Mouse (Mus musculus): Measurements from ENCODE around the gene Gm498.

The Gm498 gene

DNA sequence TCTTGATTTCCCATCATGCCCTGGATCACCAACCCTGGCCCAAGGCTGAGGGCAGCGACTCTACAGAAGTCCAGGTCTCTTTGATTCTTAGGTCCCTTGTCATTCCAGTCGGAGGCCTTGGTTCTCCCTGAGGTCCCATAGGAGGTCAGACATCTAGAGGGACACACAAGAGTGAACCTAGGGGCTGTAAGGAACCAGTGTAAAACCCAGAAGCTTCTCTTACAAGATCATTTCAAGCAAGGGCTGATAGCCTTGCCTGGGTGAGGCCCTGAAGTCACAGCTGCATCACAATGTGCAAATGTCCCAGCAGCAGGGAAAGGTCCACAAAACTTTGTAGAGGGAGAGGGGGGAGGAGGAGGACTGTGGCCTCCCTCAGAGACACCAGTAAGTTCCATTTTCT, at the start of gene Gm498:
Gm498 (plus strand) TSS at position 301 of the 400 bp plus-strand sequence.
- no peak for DNase-seq (ENCODE audit: low read depth, low spot score)

DNA sequence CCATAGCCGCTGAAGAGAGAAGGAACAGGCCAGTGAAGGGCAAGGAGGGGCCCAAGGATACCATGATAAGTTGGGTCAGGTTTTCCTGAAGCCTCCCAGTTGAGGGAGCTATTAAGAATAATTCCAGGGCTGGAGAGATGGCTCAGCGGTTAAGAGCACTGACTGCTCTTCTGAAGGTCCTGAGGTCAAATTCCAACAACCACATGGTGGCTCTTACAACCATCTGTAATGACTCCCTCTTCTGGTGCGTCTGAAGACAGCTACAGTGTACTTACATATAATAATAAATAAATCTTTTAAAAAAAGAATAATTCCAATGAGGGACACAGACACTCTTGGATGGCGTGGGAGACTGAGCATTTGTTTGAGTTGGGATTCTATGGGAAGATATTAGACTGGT, 47.4 kb upstream of the Gm498 start:
- DNase-seq (ENCODE audit: low read depth, low spot score): no peak

DNA sequence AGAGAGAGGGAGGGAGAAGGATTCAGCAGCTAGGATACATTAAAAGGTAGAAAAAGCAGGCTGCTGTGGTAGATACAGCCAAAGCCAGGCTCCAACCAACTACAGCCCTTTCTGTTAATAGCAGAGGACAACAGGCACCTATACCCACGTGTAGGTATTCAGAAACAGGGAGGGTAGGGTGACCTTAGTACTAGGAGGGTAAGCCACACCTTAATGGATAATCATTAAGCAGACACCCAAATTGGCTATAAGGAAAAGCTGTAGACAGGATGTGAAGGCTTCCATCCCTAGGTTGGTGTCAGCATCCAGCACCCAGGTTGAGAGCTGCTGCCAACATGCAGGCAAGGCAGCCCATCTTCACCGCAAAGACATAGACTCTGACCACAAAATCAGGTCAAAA, 45.4 kb upstream of the Gm498 start:
- DNase-seq (ENCODE audit: low read depth, low spot score): no peak

DNA sequence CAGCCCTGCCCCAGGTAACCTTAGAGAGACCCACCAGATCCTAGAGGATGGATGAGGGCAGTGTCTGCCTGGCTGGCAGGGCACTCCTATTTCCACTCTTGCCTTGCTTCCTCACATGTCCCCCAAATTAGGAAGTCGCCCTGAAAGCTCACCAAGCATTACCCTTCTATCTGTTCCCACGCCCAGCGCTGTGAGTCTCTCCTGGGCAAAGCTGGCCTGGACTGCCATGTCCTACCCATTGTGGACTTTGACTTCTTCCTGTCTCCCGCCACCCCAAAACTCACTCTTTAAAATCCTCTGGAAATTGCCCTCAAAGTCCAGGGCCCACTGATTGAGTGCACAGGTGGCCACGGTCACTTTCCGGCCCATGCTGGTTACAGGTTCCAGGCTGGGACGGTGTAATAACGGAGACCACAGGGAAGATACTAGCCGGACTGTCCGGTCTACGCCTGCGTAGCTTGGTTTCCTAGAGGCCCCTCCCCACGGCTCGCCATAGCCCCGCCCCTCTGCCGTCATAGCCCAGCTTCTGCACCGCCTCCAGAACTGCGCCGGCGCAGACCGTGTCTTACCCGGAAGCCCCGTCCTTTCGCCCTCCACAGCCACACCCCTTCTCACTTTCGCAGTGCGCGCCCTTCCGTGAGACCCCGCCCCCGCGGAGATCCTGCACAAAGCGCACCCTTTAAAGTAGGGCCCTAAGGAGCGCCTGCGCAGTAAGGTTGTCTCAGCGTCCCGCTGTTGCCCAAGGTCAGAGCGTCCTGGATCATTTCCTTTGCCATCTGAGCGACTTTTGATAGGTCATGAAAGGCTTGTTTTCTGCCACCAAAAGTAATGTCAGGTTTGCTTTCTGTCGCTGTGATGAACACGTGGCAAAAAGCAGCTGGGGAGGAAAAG, 44.0 kb upstream of the Gm498 start, which contains the start of the genes Nadsyn1 and Dhcr7:
Nadsyn1 (minus strand) TSS at position 475 of the 891 bp plus-strand sequence.
Dhcr7 (plus strand) TSS at position 771 of the 891 bp plus-strand sequence.
- DNase-seq (ENCODE audit: low read depth, low spot score): peak; percentile 96

DNA sequence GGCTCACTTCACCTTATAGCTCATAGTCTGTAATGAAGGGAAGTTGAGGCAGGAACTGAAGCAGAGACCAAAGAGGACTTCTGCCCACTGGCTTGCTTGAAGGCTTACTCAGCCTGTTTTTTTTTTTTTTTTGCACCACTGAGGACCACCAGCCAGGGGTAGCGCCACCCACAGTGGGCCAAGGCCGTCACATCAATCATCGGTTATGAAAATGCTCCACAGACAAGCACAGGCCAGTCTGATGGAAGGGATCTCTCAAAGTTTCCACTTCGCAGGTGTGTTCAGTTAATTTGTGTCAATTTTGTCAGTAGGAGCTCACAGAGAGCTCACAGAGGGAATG, 43.4 kb upstream of the Gm498 start:
- no peak for DNase-seq (ENCODE audit: low read depth, low spot score)

DNA sequence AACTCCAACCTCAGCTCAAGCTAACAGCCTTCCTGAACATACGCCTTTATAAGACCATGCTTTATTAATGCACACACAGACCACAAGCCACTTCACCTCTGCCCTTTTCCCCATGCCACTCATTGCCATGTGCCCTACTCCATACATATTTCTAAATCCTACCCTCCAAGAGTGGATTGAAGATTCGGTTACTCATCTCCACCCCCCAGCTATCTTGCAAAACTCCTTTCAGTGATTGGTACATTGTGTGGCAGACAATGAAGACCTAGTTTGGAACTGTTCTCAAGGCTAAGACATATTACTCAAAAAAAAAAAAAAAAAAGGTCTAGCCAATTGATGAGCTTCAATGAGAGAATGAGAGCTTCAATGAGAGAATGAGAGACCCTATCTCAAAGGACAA, 39.7 kb upstream of the Gm498 start:
- DNase-seq (ENCODE audit: low read depth, low spot score): no peak

DNA sequence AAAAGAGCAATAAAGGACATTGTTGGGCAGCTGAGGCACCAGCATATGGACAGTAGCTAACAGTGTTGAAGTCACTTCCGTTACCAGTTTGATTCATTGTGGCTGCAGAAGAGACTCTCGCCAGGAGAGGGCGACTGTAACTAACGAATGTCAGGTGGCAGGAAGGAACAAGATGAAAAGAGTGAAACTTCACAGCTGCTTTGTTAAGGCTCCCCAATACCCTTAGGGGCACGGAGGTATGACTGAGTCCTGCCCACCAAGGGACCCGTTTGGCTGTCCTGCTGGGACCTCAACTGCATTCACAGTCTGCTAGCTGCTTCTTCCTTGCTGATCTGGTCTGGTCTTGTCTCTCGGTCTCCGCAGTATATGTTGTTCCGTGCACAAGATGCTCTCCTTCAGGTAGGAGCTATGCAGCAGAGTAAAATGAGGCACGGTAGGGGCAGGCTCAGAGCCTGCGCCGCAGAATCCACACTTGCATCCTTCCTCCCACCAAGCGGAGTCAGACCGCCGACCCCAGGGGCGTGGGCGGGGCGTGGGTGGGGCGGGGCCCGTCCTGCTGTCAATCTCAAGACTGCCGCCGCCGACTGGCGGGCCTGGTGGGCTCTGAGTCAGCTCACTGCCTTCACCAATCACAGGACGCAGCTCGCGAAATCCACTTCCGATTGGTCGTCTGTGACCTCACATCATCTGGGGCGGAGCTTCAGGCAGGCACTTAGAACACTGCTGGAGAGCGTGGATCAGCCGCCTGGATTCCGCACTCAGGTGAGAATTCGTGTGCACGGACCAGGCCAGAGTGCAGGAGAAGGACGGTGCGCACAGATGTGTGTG, 36.9 kb upstream of the Gm498 start:
- DNase-seq (ENCODE audit: low read depth, low spot score): peak; percentile 93

DNA sequence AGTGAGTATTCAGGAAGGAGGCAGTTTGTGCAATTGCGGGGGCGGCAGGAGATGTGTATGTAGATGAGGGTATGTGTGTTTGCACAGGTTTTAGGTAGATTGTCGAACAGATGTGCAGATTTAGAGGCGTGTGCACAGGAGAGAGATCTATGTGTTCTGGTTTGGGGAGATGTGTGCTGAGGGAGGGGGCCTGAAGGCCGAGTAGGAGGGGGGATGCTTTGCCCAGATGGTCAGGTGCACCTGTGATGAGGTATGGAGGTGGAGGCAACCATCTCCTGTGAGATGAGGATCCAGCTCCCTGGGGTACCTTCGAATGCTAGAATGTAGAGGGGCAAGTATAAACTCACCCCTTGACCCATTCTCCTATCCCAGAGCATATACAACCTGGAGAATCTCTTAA, 36.2 kb upstream of the Gm498 start:
- no peak for DNase-seq (ENCODE audit: low read depth, low spot score)

DNA sequence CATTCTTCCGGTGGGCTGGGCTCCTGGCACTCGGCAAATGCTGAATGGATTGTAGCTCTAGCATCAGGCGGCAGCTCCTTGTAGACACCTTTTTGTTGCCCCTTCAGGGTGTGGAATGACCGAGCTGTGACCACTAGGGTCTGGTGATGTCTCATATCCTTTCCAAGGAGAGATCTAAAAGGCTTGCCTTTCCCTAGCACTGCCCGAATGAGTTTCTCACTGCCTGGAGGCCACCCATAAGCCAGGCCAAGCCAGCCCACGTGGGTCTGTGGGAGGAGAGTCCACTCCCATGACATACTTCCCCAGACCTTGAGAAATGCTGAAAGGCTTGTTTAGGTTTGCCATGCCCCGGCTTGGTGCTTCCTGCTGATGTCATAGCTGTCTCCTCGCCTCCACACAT, 34.4 kb upstream of the Gm498 start:
- no peak for DNase-seq (ENCODE audit: low read depth, low spot score)

DNA sequence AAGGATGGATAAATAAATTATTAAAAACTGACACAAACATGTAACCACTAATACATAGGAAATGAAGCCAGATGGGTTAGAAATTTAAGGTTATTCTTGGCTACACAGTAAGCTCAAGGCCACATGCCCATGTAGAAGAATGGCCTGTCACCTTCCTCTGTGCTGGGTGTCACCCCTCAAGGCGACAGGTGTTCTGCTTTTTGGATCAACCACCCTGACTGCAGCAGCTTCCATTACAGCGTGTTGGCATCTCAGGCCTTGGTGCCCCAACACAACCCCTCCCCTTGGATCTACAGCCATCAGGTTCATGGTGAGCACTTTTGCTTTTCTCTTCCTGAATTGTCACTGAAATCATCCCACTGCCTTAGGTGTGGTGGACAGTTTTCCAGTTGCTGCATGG, 34.0 kb upstream of the Gm498 start:
- no peak for DNase-seq (ENCODE audit: low read depth, low spot score)

DNA sequence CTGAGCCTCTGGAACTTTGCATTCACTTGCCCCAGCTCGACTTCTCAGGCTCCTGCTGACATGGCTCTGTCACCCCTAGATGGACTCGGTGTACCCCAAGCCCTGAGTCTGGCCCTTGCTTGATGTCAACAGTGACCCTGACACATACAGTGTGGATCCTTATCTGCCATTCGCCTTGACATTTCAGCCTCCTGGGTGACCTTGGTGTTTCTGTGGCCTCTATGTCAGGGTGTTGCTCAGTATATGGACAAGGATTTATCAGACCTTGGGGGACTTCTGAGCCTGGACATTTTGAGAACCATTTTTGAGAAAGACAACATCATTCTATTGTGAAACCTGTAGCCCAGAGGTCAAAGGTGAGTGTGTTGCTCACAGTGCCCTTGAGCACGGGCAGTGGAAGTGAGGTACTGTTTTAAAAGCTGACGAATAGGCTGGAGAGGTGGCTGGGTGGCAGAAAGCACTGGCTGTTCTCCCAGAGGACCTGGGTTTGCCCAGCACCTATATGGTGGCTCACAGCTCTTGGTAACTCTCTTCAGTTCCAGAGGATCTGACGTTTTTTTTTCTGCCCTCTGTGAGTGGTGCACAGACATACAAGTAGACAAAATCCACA, 33.0 kb upstream of the Gm498 start:
- no peak for DNase-seq (ENCODE audit: low read depth, low spot score)

DNA sequence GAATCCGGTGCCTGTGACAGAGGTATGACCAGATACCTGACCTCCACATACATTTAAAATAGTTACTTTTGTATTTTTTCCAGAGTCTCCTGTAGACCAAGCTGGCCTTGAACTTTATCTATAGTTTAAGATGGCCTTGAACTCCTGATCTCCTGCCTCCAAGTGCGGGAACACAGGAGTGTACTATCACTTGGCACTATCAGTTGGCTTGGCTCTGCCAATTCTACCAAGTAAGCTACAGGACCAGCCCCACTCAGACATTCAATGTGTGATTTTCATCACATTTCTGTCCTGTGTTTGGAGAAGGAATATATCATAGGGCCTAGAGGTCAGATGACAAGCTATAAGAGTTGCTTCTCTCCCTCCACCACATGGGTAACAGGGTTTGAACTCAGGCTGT, 32.3 kb upstream of the Gm498 start:
- no peak for DNase-seq (ENCODE audit: low read depth, low spot score)

DNA sequence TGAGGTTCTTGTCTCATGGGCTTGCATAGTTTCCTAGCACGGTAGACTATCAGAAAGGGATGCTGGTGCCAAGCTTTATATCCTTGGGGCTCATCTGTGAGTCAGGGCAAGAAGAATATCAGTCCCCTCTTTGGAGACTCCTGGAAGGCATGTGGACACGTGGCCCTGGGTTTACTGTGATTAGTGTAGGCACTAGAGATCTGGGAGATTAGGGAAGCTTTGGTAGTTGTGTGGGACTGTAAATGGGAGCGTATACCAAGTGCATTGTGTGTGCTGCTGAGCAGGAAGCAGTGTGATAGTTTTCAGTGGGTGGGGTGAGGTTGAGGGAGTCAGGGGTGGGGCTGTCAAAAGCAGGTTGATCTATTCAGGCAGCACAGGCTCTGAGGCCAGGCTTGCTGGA, 31.7 kb upstream of the Gm498 start:
- DNase-seq (ENCODE audit: low read depth, low spot score): no peak

DNA sequence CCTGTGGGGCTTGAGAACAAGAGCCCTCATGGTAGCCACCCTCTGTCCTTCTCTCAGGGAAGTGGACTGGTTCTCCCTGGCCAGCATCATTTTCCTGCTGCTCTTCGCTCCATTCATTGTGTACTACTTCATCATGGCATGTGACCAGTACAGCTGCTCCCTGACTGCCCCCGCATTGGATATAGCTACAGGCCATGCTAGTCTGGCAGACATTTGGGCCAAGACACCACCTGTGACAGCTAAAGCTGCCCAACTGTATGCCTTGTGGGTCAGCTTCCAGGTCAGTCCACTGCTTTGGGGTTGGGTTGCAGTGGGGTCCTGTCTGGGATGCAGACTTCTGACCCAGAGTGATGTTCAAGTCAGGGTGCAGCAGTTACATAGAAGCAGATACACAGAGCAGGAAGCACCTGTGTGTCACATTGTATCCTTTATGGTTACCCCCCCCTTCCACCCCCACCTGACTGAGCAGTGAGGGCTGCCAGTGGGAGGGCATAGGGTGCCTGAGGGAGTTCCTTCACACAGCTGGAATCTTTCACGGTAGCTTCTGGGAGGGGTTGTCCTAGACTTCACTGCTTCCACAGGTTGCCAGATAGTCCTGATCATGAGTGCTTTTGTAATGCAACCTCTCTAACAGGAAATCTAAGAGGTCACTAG, 28.8 kb upstream of the Gm498 start:
- DNase-seq (ENCODE audit: low read depth, low spot score): no peak

DNA sequence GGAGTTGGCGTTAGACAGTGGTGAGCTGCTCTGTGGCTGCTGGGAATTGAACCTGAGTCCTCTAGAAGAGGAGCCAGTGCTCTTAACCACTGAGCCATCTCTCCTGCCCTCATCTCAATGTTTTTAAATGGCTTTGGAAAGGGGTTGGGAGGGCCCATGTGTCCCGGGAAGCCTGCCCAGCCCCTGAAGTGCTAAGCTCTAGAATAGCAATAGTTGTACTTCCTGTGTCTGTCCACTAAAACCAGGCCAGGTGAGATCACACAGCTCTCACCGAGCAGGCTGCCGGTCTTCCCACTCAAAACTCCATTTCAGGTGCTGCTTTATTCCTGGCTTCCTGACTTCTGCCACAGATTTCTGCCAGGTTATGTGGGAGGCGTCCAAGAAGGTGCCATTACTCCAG, 26.5 kb upstream of the Gm498 start:
- DNase-seq (ENCODE audit: low read depth, low spot score): no peak

DNA sequence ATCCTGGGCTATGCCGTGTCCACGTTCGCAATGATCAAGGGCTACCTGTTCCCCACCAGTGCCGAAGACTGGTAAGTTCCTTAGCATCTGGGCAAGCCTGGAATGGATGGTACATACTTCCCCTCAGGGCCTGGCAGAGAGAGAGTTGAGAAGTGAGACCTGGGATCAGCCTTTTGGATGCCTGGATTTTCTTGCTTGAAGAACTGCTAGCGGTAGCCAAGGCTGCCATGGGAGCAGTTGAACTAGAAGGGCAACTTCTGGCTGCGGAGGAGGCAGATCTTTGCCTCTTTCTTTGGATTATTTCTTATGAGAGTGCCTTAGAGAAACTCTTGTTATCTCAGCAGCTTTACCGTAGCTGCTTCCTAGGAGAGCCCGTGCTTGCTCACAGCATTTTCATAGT, 25.3 kb upstream of the Gm498 start:
- DNase-seq (ENCODE audit: low read depth, low spot score): no peak

DNA sequence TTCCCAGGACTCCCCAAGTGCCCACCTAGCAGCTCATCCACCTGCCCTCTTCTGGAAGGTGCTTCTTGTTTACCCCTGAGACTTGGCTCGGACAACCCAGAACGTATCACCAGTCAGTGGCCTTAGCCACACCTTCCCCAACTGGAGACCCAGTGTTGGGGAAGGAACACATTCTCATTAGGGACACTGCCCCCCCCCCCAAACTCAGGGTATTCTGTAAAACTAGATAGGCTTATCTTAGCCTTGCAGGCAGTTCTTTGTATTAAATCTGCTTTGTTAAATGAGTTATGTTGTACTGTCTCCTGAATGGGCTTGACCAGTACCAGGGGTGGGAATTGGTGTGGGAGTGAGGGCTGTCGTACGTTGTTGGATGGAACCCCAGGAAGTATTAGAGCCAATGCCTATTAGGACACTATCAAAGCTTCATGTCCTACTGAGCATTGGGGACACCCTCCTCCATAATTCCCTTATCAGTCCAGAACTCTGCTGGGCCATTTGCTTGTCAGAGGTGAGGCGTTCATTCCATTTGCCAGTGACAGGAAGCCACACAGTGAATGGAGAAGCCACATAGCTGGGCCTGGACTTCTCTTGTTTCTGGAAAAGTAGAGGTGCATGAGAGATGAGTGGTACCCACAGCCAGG, 18.4 kb upstream of the Gm498 start:
- no peak for DNase-seq (ENCODE audit: low read depth, low spot score)

DNA sequence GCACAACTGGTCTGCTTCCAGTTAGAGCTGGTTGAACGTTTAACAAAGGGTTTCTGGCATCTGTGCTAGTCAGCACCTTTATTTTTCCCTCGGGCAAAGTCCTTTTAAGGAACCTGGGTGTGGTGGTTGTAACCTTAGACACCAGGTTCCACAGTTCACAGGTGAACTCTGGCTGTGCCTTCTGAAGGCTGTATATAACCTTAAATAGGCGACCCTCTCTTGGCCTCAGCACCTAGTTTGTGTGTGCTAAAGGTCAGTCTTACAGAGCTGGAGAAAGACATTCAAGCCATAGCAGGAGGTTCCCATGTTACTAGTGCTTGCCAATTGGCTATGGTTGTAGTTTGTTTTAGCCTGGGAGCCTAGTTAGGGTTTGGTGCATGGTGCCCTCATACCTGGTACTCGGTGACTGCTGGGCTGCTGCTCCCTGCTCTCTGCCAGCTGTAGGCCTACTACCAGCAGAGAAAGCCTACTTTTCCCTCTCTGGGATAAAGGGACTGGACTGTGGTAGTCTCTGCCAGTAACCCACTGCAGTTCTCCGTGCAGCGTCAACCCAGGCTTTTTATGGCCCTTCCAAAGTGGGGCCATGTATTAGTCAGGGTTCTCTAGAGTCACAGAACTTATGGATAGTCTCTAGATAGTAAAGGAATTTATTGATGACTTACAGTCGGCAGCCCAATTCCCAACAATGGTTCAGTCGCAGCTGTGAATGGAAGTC, 17.7 kb upstream of the Gm498 start:
- no peak for DNase-seq (ENCODE audit: low read depth, low spot score)

DNA sequence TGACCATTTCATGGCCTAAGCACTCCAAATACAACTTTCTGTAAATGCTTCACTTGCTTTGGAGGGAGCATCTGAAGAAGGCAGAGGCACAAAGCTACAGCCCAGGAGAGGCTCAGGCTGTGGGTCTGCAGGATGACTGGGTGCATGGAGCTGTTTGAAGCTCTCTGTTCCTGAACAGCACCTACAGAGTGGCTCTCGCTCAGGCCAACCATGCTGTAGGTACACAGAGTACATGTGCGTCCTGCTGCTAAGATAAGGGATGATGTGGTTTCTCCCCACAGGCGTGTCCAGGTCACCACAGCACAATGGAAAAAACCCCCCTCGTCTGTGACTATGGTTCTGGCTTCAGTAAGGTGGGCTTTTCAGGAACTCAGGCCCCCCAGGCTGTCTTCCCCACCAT, 2.2 kb downstream of the Gm498 start:
- DNase-seq (ENCODE audit: low read depth, low spot score): no peak

DNA sequence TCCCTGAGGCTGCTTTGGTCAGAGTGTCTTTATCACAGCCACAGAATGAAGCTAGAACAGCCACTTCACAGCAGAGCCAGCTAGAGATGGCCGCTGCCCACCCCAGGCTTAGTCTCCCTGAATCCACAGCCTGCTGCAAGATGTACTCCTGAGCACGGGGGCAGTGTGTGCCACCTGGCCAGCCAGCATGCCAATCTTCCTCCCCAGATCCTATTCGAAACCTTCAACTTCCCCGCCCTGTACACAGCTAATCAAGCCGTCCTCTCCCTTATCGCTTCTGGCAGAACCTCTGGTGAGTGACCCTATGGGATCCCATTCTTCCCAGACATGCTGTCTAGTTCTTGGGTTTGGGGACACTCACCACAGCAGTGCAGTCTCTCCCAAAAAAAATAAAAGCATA, 17.1 kb downstream of the Gm498 start:
- DNase-seq (ENCODE audit: low read depth, low spot score): no peak

DNA sequence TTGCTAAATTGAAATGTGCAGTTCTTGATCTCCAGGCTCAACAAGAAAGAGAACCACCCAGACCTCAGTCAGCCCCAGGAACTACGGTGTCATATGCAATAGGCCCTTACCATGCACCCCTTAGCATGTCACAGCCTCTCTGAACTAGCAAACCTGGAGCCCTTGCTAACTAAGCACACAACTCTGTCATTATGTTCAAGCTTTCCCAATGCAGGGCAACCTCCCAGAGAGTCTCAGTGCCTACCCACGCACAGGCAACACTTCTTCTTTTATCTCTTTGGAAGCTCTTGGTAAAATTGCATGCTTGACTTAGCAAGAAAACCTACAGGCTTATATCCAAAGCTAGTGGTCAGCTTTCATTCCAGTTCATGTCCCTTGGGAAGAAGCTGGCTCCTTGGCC, 24.5 kb downstream of the Gm498 start:
- no peak for DNase-seq (ENCODE audit: low read depth, low spot score)

All from WW6 (cell line).